Mouse (Mus musculus): Measurements from ENCODE around the gene Pltp. TPM values are rescaled to one million over a fixed set of nuclear protein-coding genes. Genes with fewer than 3 reads are reported as not detected.
"Not testable (repeated sequence)": the region's sequence is repeated elsewhere in the genome, so short reads cannot be mapped to it uniquely, and the experiment has no call there.

Gene Pltp
- total RNA-seq, 2 experiments from 2014 or later, result 63.5 to 71.3 TPM

DNA sequence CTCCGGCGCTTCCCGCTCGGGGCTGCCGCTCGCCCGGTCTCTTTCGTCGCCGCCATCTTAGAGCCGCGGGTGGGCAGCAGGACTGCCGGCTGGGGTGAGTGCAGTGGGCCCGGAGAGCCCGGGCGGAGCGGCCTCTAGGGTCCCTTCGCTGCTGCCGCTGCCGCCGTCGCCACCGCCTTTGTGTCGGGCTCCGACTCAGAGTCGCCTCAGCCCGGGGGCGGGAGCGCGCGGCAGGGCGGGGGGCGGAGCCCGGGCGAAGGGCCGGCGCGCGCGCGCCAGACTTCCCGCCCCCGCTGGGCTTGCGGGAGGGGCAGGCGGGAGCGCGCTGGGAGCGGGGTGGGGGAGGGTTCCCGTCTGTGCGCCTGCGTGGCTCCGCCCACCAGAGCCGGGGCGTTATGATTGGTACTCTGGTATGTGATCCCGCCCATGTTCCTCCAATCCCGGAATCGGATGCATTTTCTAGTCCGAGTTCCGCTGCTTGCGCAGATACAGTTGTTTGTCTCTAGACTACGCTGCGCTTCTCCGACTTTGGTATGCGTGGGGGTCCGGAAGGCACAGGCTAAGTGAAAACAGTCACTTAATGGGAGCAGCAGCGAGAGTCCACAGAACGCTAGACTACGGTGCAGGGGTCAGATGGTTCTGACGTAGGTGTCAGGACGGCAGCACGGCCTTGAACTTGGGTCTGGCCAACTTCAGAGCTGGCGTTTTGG is 22.2 kb upstream of the Pltp start:
- intact Hi-C loops (cut with DNase I), result no loop called here
- DNase-seq, result peak; percentile 96

DNA sequence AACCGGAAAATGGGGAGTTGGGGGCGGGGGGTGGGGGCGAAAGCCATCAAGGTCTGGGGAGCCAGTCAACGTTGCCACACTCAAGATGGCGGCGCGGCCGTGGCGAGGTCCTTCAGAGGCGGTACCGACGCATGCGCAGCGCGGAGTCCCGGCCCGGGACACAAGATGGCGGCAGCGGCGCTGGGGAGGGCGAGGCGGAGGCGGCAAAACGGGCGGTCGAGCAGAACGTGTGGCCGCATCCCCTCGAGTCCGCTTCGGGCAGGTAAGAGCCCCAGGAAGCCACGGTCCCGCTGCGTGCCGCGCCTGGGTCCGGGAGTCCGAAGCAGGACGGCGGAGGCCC is 21.7 kb upstream of the Pltp start, which contains the start of gene Pcif1:
TSS of gene Pcif1 (plus strand) at position 77 of the 340 bp plus-strand sequence.
- peak; percentile 95 for DNase-seq
- intact Hi-C loops (cut with DNase I), result no loop called here

DNA sequence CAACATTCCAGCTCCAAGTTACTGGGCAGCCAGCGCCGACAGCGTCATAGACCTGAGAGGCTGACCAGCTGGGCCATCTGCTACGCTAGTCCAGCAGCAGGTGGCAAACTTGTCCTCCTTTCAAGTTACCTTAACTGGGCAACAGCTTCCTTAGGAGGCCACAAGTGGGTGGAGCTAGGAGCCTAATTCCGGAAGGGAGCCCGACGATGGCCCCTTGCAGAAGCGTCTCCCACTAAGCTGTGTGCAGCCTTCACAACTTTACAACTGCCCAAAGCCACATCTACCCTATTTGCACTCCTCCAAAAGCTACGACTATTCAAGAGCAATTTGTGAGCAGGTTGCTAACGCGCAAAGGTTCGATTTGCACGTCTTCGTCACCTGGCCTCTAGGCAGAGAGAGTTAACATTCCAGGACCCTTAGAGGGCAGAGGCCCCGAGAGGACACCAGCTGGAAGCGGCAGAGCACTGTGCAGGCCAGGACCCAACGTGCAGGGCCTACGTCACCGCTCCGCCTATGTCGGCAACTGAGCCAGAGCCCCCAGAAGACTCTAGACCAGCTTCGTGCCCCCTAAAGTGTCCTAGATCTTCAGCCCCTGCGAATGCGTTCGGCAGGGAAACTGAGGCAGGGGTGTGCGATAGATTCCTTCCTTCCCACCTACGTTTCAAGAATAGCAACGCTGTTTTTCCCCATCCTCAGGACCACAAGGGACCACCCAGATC is 21.2 kb upstream of the Pltp start:
- peak; percentile 42 for DNase-seq
- intact Hi-C loops (cut with DNase I), result no loop called here

DNA sequence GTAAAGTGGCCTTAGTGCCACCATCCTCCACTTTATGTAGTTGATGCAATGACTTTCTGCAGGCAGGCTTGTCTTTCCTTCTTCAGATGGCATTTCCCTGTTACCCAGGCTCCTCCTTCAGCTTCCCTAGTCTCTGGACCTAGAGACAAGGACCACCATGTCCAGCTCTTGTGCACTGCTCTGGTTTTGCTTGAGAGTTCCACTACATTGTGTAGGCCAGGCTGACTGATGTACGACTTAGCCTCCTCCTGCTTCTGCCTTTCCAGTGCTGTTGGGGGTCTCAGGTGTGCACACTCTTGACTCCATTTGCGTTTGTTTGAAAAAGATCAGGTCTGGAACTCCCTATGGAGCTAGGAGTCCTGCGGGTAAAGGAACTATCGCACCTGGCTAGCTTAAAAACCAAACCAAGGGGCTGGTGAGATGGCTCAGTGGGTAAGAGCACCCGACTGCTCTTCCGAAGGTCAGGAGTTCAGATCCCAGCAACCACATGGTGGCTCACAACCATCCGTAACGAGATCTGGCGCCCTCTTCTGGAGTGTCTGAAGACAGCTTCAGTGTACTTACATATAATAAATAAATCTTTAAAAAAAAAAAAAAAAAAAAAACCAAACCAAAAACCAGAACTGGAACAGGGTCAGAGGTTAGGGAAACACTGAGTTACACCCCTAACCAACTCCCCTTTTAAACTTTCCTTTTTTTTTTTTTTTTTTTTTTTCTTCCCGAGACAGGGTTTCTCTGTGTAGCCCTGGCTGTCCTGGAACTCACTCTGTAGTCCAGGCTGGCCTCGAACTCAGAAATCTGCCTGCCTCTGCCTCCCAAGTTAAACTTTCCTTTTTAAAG is 20.1 kb upstream of the Pltp start:
- intact Hi-C loops (cut with DNase I), result loop anchor here (2.0 kb wide), 1 partner anchor 21 kb away; the partner anchor contains the start of gene Pltp
- not testable (repeated sequence) for DNase-seq

- DNase-seq, result not testable (repeated sequence)
- intact Hi-C loops (cut with DNase I), result loop anchor here (2.0 kb wide), 1 partner anchor 19 kb away; the partner anchor contains the start of gene Pltp
Measured at GRCm38 (mm10) chr2:164875648-164876047, 18.1 kb upstream of the Pltp start.

DNA sequence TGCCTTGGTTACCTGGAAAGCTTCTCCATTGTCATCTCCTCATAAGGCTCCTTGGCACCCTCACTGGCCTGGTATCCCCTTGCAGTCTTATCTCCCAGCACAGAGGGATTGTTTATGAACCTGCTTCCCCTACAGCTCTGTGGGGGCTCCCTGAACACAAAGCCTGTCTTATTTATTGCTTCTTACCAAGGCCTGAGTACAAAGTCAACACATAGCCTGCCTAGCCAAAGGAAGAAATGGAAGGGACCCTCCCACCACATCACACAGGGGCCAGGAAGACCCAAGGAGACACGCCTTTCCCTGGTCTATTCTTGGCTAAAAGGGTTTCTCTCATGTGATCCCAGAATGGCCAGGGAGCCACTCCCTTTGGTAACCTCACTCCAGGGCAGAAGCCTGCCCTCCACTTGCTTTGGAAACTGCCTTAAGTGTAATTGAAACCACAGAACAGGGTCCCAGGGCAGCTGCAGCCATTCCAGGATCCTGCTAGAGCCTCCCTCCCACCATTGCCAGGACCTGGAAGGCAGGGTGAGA is 16.8 kb upstream of the Pltp start:
- DNase-seq, result no peak
- intact Hi-C loops (cut with DNase I), result no loop called here

GRCm38 (mm10) chr2:164873621-164874020 is 16.1 kb upstream of the Pltp start:
- no peak for DNase-seq
- intact Hi-C loops (cut with DNase I), result no loop called here

DNA sequence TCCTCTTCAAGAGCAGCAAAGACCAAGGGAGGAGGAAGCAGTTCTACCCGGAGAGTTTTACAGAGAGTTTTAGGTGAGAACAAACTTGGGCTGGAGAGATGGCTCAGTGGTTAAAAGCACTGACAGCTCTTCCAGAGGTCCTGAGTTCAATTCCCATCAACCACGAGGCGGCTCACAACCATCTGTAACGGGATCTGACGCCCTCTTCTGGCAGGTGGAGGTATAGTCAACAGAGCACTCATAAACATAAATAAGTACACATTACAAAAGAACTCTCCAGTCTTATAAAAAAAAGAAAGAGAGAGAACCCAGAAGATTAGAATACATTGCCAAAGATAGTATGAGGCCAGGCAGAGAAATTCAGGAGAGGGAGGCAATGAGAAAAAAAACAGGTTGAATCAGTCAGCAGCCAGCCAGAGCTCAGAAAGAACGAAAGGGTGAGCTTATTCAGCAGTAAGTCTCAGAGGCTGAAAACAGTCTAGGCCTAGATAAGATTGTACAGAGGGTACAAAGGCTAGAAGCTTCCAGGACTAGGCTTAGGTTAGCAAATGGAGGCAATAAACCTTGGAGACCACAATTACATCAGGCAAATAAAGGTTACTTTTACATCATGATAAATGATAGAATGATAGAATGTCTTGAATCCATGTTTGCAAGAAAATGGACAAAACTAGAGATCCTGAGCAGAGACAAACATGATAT is 14.2 kb upstream of the Pltp start:
- no peak for DNase-seq
- intact Hi-C loops (cut with DNase I), result no loop called here

DNA sequence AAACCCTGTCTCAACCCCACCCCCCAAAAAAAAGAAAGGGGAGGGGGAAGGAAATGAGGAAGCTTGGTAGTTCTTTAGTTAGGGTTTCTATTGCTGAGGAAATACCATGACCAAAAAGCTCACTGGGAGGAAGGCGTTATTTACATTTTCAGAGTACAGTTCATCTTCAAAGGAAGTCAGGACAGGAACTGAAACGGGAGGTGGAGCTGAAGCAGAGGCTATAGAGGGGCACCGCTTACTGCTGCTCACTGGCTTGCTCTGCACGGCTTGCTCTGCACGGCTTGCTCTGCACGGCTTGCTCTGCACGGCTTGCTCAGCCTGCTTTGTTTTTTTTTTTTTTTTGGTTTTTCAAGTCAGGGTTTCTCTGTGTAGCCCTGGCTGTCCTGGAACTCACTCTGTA is 11.0 kb upstream of the Pltp start:
- intact Hi-C loops (cut with DNase I), result no loop called here
- DNase-seq, result no peak

DNA sequence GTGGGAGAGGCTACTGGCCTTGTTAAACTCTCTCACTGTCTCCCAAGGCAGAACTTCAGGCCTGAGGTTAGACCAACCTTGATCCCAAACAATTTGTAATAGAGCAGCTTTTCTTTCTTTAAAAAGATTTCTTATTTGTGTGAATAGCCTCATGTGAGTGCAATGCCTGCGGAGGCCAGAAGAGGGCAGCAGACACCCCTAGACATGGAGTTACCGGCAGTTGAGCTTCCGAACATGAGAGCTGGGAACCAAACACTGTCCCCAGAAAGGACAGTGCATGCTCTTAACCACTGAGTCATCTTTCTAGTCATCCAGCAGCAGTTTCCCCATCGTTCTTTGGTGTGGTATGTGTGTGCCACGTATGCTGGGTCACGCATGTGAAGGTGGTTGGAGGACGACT is 10.1 kb upstream of the Pltp start:
- no peak for DNase-seq
- intact Hi-C loops (cut with DNase I), result no loop called here

DNA sequence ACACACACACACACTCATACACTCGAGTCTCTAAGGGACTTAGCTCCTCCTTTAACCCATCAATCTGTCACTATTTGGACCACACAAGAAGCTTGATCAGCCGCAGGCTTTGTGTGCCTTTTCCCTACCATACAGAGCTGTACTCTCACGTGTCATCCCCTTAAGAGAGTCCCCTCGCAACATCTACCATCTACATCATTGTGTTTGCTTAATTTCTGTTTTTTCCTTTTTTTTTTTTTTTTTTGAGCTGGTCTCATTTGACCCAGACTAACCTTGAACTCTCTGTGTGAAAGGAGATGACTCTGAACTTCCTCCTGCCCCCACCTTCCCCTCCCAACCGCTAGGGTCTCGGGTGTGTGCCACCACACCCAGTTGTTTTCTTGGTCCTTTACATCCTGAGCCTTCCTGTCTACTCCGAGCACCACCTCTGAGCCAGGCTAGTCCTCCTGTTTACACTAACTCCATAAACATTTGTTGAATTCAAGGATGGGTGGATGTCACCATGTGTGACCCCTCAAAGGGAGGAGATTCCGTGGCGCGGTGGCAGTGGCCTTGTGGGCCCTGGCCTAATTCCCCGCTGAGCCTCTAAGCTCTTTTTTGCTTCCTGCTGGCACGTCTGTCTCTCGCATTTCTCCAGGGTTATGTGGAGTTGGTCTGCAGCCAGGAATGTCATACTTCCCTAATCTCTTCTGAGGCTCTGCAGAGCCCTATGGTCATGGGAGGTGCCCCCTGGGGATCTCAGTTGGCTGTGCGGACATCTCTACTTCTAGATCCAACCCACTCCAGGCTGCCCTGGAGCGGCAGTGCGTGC is 9.4 kb upstream of the Pltp start:
- intact Hi-C loops (cut with DNase I), result no loop called here

GRCm38 (mm10) chr2:164864593-164864992 is 7.1 kb upstream of the Pltp start:
- no peak for DNase-seq
- intact Hi-C loops (cut with DNase I), result no loop called here

More for the DNA sequence above, 9.4 kb upstream of the Pltp start:
- no peak for DNase-seq

GRCm38 (mm10) chr2:164863411-164863810 is 5.9 kb upstream of the Pltp start:
- intact Hi-C loops (cut with DNase I); DNase-seq: not testable (repeated sequence)

DNA sequence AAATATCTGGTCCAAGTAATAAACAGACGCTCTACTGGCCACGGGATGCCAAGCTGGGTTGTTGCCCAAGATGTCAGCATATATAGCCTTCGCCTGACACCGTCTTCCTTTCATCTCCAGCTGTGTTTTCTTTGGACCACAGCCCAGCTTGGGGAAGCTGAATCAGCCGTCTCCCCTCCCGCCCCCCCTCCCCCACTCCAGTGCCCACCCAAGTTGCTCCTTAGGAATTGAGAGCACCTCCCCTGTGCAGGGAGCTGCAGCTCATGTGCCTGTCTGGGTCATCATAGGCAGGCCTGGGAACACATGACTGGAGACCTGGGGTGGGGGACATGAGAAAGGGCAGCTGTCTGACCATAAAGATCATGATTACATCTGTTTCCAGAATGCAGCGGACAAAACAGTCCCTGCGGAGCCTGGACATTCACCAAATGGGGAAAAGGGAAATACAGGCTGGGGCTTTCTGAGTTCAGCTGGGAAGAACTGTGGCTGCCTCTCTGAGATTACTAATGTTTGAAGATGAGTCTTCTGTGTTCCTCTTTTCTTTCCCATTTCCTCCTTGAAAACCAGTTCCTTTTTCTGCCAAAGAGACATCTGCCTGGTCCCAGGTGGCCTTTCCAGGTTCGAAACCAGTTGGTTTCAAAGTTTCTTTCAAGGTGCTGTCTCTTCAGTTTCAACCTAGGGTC is 4.8 kb upstream of the Pltp start:
- peak; percentile 94 for DNase-seq
- intact Hi-C loops (cut with DNase I), result no loop called here

DNA sequence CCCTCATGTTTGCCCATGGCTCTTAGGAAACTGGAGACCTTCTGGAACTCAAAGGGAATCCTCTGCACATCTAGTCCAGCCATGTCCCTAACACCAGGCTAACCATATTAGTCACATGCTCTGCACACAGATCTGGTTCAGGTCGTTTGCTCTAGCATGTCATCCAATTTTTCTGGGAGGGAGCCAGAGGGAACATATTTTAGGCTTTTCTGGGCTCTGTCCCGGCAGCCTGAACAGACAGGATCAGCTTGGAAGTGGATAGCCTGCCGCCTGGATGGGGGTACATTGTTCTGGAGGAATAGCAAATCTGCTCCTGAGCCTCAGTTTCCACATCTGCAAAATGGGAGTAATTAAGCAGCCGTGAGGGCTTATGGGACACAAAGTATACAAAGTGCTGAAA is 3.6 kb upstream of the Pltp start:
- intact Hi-C loops (cut with DNase I), result no loop called here
- no peak for DNase-seq

DNA sequence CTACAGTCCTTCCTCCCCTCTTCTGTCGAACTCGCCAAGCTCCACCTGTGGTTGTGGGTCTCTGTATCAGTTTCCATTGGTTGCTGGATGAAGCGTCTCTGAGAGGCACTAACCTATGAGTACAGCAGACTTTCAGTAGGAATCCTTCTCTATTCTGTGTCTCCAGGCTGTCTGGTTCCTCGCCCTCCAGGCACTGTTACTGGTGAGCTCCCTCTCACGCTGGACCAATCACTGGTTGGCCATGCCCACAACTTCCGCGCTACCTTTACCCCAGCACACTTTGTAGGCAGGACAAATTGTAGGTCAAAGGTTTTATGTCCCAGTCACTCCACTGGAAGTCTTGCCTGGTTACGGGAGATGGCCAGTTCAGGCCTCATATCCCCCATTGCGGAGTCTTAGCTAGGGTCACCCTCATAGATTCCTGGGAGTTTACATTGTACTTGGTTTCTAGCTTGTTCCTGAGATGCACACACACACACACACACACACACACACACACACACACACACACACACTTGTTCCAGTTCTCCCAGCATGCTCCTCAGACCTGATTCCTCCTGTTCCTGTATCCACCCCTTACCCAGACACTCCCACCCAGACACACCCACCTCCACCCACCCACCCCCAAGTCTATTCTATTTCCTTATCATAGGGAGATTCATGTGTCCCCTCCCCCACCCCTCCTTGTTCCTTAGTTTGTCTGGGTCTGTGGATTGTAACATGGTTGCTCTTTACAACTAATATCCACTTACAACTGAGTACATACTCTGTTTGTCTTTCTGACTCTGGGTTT is 2.3 kb upstream of the Pltp start:
- intact Hi-C loops (cut with DNase I), result no loop called here
- DNase-seq, result no peak

GRCm38 (mm10) chr2:164859155-164859554 is 1.6 kb upstream of the Pltp start:
- intact Hi-C loops (cut with DNase I), result no loop called here

More at GRCm38 (mm10) chr2:164859155-164859554, 1.6 kb upstream of the Pltp start:
- DNase-seq, result no peak
